Mouse (Mus musculus) ovary, adult 18-20 months (tissue): Measurements from ENCODE around the gene March5.

Source experiments
- DNase-seq: peaks from one replicate; pipeline ENCODE4 v3.0.0; 2022; ENCODE audit warnings: low spot score, mixed read lengths

March5 gene

GRCm38 (mm10) chr19:37263943-37264897, 56.9 kb downstream of the March5 start:
- peak; percentile 59 for DNase-seq

- peak; percentile 65 for DNase-seq
These were observed 58.2 kb downstream of the March5 start for GRCm38 (mm10) chr19:37265333-37266103.

- DNase-seq, result no peak
These were observed 61.8 kb downstream of the March5 start for GRCm38 (mm10) chr19:37269106-37269505.
